Mouse (Mus musculus): ENCODE data around the gene Gm21173. TPM values are rescaled to one million over a fixed set of nuclear protein-coding genes. Genes with fewer than 3 reads are reported as not detected.
"Not testable (repeated sequence)": the region's sequence is repeated elsewhere in the genome, so short reads cannot be mapped to it uniquely, and the experiment has no call there.

Gm21173 gene
- not detected in 2 replicates for polyA plus RNA-seq (2016; fragmentation: Nextera tagmentation; extraction: Ambion mirVana)

DNA sequence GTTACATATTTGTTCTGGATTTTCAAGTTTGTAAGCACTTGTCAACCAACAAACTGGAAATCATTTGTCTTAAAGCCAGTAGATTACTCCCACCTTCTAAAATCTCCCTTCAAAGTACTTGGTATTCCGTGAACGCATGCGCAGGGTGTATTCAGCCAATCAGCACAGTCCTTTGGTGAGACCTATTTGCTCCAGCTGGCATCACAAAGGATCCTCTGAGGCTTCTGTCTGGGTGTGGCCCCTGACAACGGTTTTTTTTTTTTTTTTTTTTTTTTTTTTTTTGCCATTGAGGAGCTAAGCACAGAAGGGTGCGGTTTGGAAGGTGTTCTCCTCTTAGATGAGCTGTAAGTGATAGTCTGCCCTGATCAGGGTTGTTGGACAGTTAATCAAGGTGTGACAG is at the start of gene Gm21173:
Gene Gm21173, plus strand, starts transcription at position 301 of the 400 bp plus-strand sequence.
- H3K27me3 ChIP-seq (replicated peaks; ENCODE audit: low read depth, poor library complexity, severe bottlenecking); H3K9me3 ChIP-seq; DNase-seq (ENCODE audit: low spot score); H3K27ac ChIP-seq (replicated peaks); H3K36me3 ChIP-seq (replicated peaks); H3K4me1 ChIP-seq; H3K4me3 ChIP-seq: not testable (repeated sequence)
- WGBS = no CpG with 5 or more reads among the region's 5 CpGs

Data from embryonic facial prominence, embryonic 10.5 days (tissue).